7 mouse cellular contexts compared by ENCODE assay signal in the genomic region with DNA sequence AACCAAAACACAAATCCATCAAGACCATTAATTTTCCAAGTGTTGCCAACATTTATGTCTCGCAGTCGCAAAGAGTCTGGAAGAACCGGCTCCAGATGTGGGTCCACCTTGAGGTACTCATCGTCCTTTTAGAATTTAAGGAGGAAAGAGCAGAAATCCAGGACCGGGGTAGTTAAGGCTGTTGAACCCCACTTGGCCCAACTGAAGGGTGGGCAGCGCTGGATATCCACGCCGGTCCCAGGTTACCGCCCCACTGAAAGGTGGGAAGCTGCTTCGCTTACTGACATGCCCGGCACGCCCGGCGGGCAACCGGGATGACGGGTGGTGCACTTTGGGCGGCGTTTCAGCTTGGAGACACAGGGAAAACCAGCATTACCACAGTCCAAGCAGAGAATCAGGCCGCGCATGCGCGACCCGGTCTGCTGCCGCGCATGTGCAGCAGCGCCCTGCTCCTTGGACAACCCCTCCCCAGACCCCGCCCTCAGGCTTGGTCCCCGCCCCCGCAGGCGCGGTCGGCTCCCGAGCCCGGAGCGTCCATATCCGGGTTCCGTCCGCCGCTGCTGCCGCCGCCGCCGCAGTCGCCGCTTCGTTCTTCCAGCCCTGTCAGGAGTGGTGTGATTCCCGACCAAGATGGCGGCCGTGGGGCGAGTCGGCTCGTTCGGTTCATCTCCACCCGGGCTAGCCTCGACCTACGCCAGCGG. TPM values are rescaled to one million over a fixed set of nuclear protein-coding genes. Genes with fewer than 3 reads are reported as not detected.
DNase-seq lines count a peak whose midpoint lies in the region; ATAC-seq lines count a peak whose summit lies in the region.

A gene (plus strand): TSS at position 539 of the 701 bp plus-strand sequence.

- H3K4me3 ChIP-seq in intestine, embryonic 15.5 days (replicated peaks) = peak within 1 kb of the TSS; percentile 85
- H3K4me3 ChIP-seq in midbrain, embryonic 10.5 days = peak within 1 kb of the TSS; percentile 97

- H3K27me3 ChIP-seq in intestine, embryonic 15.5 days (replicated peaks) = no peaks in the 10 kb centered on the region
- no peaks in the 10 kb centered on the region for H3K27me3 ChIP-seq in midbrain, embryonic 10.5 days (ENCODE audit: low read depth, poor library complexity, severe bottlenecking)

- H3K9ac ChIP-seq in intestine, embryonic 15.5 days = peak within 1 kb of the TSS; percentile 92

- peak within 1 kb of the TSS; percentile 94 for H3K27ac ChIP-seq in intestine, embryonic 15.5 days
- H3K27ac ChIP-seq in midbrain, embryonic 10.5 days (replicated peaks) = peak within 1 kb of the TSS; percentile 96

- H3K4me2 ChIP-seq in intestine, embryonic 15.5 days (replicated peaks) = peak within 1 kb of the TSS; percentile 91

- no peaks in the 10 kb centered on the region for H3K9me3 ChIP-seq in intestine, embryonic 15.5 days
- H3K9me3 ChIP-seq in midbrain, embryonic 10.5 days (replicated peaks) = no peaks in the 10 kb centered on the region

- H3K36me3 ChIP-seq in intestine, embryonic 15.5 days = peaks cover 8% of the 10 kb centered on the region; the same call in 1 of the 2 replicates
- H3K36me3 ChIP-seq in midbrain, embryonic 10.5 days = peaks cover 28% of the 10 kb centered on the region

- peak; percentile 97 for ATAC-seq in intestine, embryonic 15.5 days

- peak; percentile 99 for DNase-seq in adrenal gland, adult 2 months
- peak; percentile 98 for DNase-seq in embryo, embryonic 11.5 days (ENCODE audit: low read depth, low spot score)
- peak; percentile 97 to 98 for DNase-seq in gastrocnemius, postnatal 36 days
- DNase-seq in left cerebral cortex, postnatal 25 days (ENCODE audit: low spot score in 2 of 2) = peak; percentile 96 to 98
- peak; percentile 97 for DNase-seq in midbrain, embryonic 10.5 days (ENCODE audit: low spot score)
- peak; percentile 98 for DNase-seq in right cerebral cortex, postnatal 4 days

- intact Hi-C loops in gastrocnemius, postnatal 36 days (cut with DNase I) = loop anchor here (5.0 kb wide), 2 partner anchors 36 to 39 kb away; no protein-coding TSS in a partner anchor
- intact Hi-C loops in left cerebral cortex, postnatal 25 days (cut with DNase I) = loop anchor here (2.0 kb wide), 1 partner anchor 48 kb away; a partner anchor contains a TSS

- under 1% methylated on average over 57 of the region's 57 CpGs for WGBS in intestine, embryonic 15.5 days
- WGBS in midbrain, embryonic 10.5 days = under 1% methylated on average over 57 of the region's 57 CpGs

- peaks cover 17% of the 10 kb centered on the region; the same call in 1 of the 2 replicates for H3K4me1 ChIP-seq in intestine, embryonic 15.5 days (replicated peaks)
- H3K4me1 ChIP-seq in midbrain, embryonic 10.5 days = peaks cover 34% of the 10 kb centered on the region

RNA-seq across cellular contexts. Expression of the gene that starts here (rescaled TPM):
- 10 to 100 TPM; 42.1 to 42.6 TPM for total RNA-seq in adrenal gland, adult 2 months (2021)
- polyA plus RNA-seq in adrenal gland, adult 2 months (2012; rRNA removed) = 10.6 and 11.7 TPM in 2 replicates
- total RNA-seq in gastrocnemius, postnatal 36 days (2021) = 10 to 100 TPM; 31.0 to 38.0 TPM
- polyA plus RNA-seq in intestine, embryonic 15.5 days (2015; fragmentation: Nextera tagmentation; extraction: Ambion mirVana) = 49.9 and 54.7 TPM in 2 replicates
- total RNA-seq in left cerebral cortex, postnatal 25 days (2021) = 10 to 100 TPM; 90.1 to 93.7 TPM
- polyA plus RNA-seq in midbrain, embryonic 10.5 days (2016; fragmentation: Nextera tagmentation; extraction: Ambion mirVana) = 86.9 and 99.7 TPM in 2 replicates

Comparison
In these comparisons a context has a peak if more than half of its experiments do, and no peak if none do; other contexts are left out.
1. Peak in every context shown above with its lines: DNase-seq, ATAC-seq, H3K4me3 ChIP-seq and H3K27ac ChIP-seq.